Mouse (Mus musculus) liver, embryonic 14.5 days (tissue): ENCODE measurements around the gene Nepro.

Source experiments
- CTCF ChIP-seq: IDR thresholded peaks from 2 replicates; pipeline ENCODE4 v1.5.1; 2016; ENCODE audit warnings: antibody characterized with exemption, low read depth, control low read depth
- EP300 ChIP-seq: IDR thresholded peaks from 2 replicates; pipeline ENCODE4 v1.6.1; 2016; ENCODE audit warnings: antibody characterized with exemption, low read depth

GRCm38 (mm10) chr16:44745471-44745865 is 21.4 kb downstream of the Nepro start:
- TF ChIP-seq CTCF (no peak), EP300 (no peak)
